In genomic region chr4:96314158-96314557, GRCm38 (mm10) we compare ENCODE assay signal across 38 mouse cellular contexts. TPM values are rescaled to one million over a fixed set of nuclear protein-coding genes. Genes with fewer than 3 reads are reported as not detected.
"Had no signal": no experiment of that assay in that cellular context is flagged by ENCODE, and none has a peak within 500 bp of the region (broad histone marks: within the 10 kb centered on the region; RNA-seq: fewer than 3 reads in every experiment).

No protein-coding gene starts in this region.

- H3K9ac ChIP-seq: heart, embryonic 12.5 days; hindbrain, embryonic 13.5 days; kidney, embryonic 15.5 days; limb, embryonic 13.5 days; limb, embryonic 15.5 days; liver, embryonic 12.5 days; liver, embryonic 14.5 days had no signal

- H3K9me3 ChIP-seq: heart, embryonic 10.5 days; heart, embryonic 12.5 days; hindbrain, embryonic 13.5 days; kidney, embryonic 15.5 days; limb, embryonic 13.5 days; limb, embryonic 15.5 days had no signal

- H3K27ac ChIP-seq: gastrocnemius, adult 2 months; heart, embryonic 10.5 days; hindbrain, embryonic 13.5 days; kidney, embryonic 15.5 days; kidney, postnatal 0 days; layer of hippocampus, adult 2 months; limb, embryonic 13.5 days; limb, embryonic 15.5 days; liver, embryonic 12.5 days; liver, embryonic 14.5 days had no signal

- ATAC-seq: hindbrain, embryonic 16.5 days; inflammation-experienced regulatory T-cells, adult 6 months; liver, embryonic 12.5 days had no signal

- H3K27me3 ChIP-seq: heart, embryonic 12.5 days; hindbrain, embryonic 13.5 days; kidney, embryonic 15.5 days; limb, embryonic 13.5 days; limb, embryonic 15.5 days; liver, embryonic 12.5 days had no signal

- H3K4me2 ChIP-seq: heart, embryonic 12.5 days; hindbrain, embryonic 13.5 days; kidney, embryonic 15.5 days; limb, embryonic 13.5 days; limb, embryonic 15.5 days; liver, embryonic 12.5 days had no signal

- H3K36me3 ChIP-seq: heart, embryonic 10.5 days; heart, embryonic 12.5 days; hindbrain, embryonic 13.5 days; kidney, embryonic 15.5 days; limb, embryonic 13.5 days; limb, embryonic 15.5 days; liver, embryonic 12.5 days had no signal

- DNase-seq: gastrocnemius, adult 2 months; gastrocnemius, postnatal 10 days; gastrocnemius, postnatal 25 days; heart, adult 18-20 months; heart, postnatal 10 days; heart, postnatal 36 days; kidney, adult 11 months; kidney, adult 2 months; kidney, adult 9 months; kidney, postnatal 14 days; kidney, postnatal 4 days; left cerebral cortex, postnatal 4 days had no signal

- H3K4me3 ChIP-seq: gastrocnemius, adult 2 months; heart, embryonic 10.5 days; heart, embryonic 12.5 days; hindbrain, embryonic 13.5 days; kidney, embryonic 15.5 days; layer of hippocampus, adult 2 months; limb, embryonic 13.5 days; limb, embryonic 15.5 days; liver, embryonic 12.5 days had no signal

- H3K4me1 ChIP-seq: heart, embryonic 10.5 days; hindbrain, embryonic 13.5 days; kidney, embryonic 15.5 days; limb, embryonic 13.5 days; limb, embryonic 15.5 days; liver, embryonic 12.5 days had no signal

RNA-seq across cellular contexts. Expression of gene Cyp2j11, which starts 34.3 kb away (rescaled TPM):
- total RNA-seq: gastrocnemius, adult 2 months; gastrocnemius, postnatal 10 days; gastrocnemius, postnatal 25 days; gastrocnemius, postnatal 4 days; granulocyte monocyte progenitor cell, adult 5-6 weeks; heart, adult 18-20 months; heart, adult 8-10 months; heart, postnatal 10 days; heart, postnatal 36 days; hematopoietic stem cell, adult 5-6 weeks; layer of hippocampus, adult 2 months; layer of hippocampus, postnatal 10 days; layer of hippocampus, postnatal 25 days; left cerebral cortex, postnatal 10 days; left cerebral cortex, postnatal 25 days; left cerebral cortex, postnatal 4 days; liver, adult 2 months had no signal
- polyA plus RNA-seq: heart, embryonic 10.5 days; heart, embryonic 12.5 days; heart, embryonic 14.5 days; heart, embryonic 16.5 days; hindbrain, embryonic 11.5 days; hindbrain, embryonic 13.5 days; hindbrain, embryonic 16.5 days; inflammation-experienced regulatory T-cells, adult 6 months; limb, embryonic 11.5 days; limb, embryonic 13.5 days; limb, embryonic 15.5 days; liver, adult 2 months; liver, embryonic 12.5 days; liver, embryonic 14.5 days; liver, embryonic 16.5 days had no signal
